Mouse (Mus musculus) frontal cortex, adult (tissue): ENCODE measurements around the gene Usp4.

Experiments
- ATAC-seq: cut with Nextera tagmentation; 2 replicates; pipeline ENCODE4 v1.9.2; 2017; ENCODE audit warnings: mild to moderate bottlenecking, moderate library complexity, mixed read lengths; ENCODE audit not compliant: low TSS enrichment

The Usp4 gene

GRCm38 (mm10) chr9:108342301-108342831 is 5.3 kb upstream of the Usp4 start:
- no peak for ATAC-seq

- no peak for ATAC-seq
These were observed 4.3 kb upstream of the Usp4 start for GRCm38 (mm10) chr9:108343331-108343730.

GRCm38 (mm10) chr9:108343835-108344234 is 3.8 kb upstream of the Usp4 start:
- no peak for ATAC-seq

- no peak for ATAC-seq
These were observed 3.2 kb upstream of the Usp4 start for GRCm38 (mm10) chr9:108344471-108344870.

- no peak for ATAC-seq
These were observed 629 bp upstream of the Usp4 start for GRCm38 (mm10) chr9:108347024-108347423.

- ATAC-seq: no peak
These were observed 632 bp downstream of the Usp4 start for GRCm38 (mm10) chr9:108348290-108348680.

- no peak for ATAC-seq
These were observed 2.1 kb downstream of the Usp4 start for GRCm38 (mm10) chr9:108349727-108350126.

GRCm38 (mm10) chr9:108378234-108378633 is 30.6 kb downstream of the Usp4 start:
- no peak for ATAC-seq

- no peak for ATAC-seq
These were observed 31.1 kb downstream of the Usp4 start for GRCm38 (mm10) chr9:108378736-108379135.

GRCm38 (mm10) chr9:108379294-108379693 is 31.6 kb downstream of the Usp4 start:
- no peak for ATAC-seq

GRCm38 (mm10) chr9:108381382-108381781 is 33.7 kb downstream of the Usp4 start:
- no peak for ATAC-seq

- no peak for ATAC-seq
These were observed 37.4 kb downstream of the Usp4 start for GRCm38 (mm10) chr9:108385006-108385405.

- no peak for ATAC-seq
These were observed 39.2 kb downstream of the Usp4 start for GRCm38 (mm10) chr9:108386816-108387215.

GRCm38 (mm10) chr9:108388601-108389000 is 40.9 kb downstream of the Usp4 start:
- no peak for ATAC-seq

GRCm38 (mm10) chr9:108389220-108389619 is 41.6 kb downstream of the Usp4 start:
- peak; percentile 72; the same call in 1 of the 2 replicates for ATAC-seq

GRCm38 (mm10) chr9:108392676-108393075 is 45.0 kb downstream of the Usp4 start, which contains the start of gene 1700102P08Rik:
TSS of gene 1700102P08Rik (plus strand) at chr9:108392805.
- no peak for ATAC-seq

- ATAC-seq: no peak
These were observed 46.5 kb downstream of the Usp4 start for GRCm38 (mm10) chr9:108394191-108394590.

- ATAC-seq: no peak
These were observed 47.8 kb downstream of the Usp4 start for GRCm38 (mm10) chr9:108395427-108395826.

- ATAC-seq: no peak
These were observed 50.7 kb downstream of the Usp4 start for GRCm38 (mm10) chr9:108398324-108398723.

GRCm38 (mm10) chr9:108401186-108401960 is 53.7 kb downstream of the Usp4 start:
- ATAC-seq: peak; percentile 45; the same call in 1 of the 2 replicates

- peak; percentile 78 for ATAC-seq
These were observed 55.4 kb downstream of the Usp4 start for GRCm38 (mm10) chr9:108403081-108403480.

- ATAC-seq: no peak
These were observed 56.8 kb downstream of the Usp4 start for GRCm38 (mm10) chr9:108404451-108404850.

GRCm38 (mm10) chr9:108409535-108409934 is 61.9 kb downstream of the Usp4 start:
- no peak for ATAC-seq
